10 mouse cellular contexts compared by ENCODE assay signal in the genomic region with DNA sequence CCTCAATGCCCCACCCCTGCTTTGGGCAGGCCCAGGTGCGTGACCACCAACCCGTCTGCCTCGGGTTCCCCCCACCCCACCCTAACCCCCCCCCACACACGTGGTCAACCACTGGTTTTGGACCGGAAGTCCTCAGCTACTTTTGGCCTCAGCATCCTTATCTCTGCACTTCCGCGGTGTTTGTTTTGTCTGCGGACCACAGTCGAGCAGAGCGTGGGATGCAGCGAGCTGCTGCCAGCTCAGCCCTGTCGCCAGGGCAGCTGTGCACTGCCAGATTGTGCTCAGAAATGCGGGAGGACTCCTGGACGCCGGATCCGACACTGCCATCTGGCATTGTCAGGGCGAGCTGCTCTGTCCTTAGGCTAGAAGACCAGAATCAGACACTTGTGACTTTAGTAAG. TPM values are rescaled to one million over a fixed set of nuclear protein-coding genes. Genes with fewer than 3 reads are reported as not detected.
A peak's percentile ranks its signal among the peaks of the same experiment; 100 is the strongest.
DNase-seq lines count a peak whose midpoint lies in the region; ATAC-seq and TF ChIP-seq lines count a peak whose summit lies in the region.
"Had no signal": no experiment of that assay in that cellular context is flagged by ENCODE, and none has a peak within 500 bp of the region (broad histone marks: within the 10 kb centered on the region; RNA-seq: fewer than 3 reads in every experiment).

No protein-coding gene starts in this region.

- H3K27ac ChIP-seq in kidney, embryonic 15.5 days: no peak overlapping the region
- H3K27ac ChIP-seq: liver, embryonic 14.5 days had no signal

- ATAC-seq in frontal cortex, adult (ENCODE audit: low TSS enrichment): peak; percentile 81
- peak; percentile 30; the same call in 1 of the 2 replicates for ATAC-seq in megakaryocyte, adult 5-6 weeks (ENCODE audit: poor library complexity, severe bottlenecking)
- no peak for ATAC-seq in kidney, embryonic 15.5 days (replicated peaks; ENCODE audit: low FRiP score)

- no peak overlapping the region for H3K9ac ChIP-seq in kidney, embryonic 15.5 days
- H3K9ac ChIP-seq: liver, embryonic 14.5 days had no signal

- no peak overlapping the region for H3K4me2 ChIP-seq in kidney, embryonic 15.5 days

- no peak for TF ChIP-seq CTCF in E14TG2a.4 (conservative IDR thresholded peaks at IDR 0.05; ENCODE audit: low read length)

- 45% methylated on average over 17 of the region's 17 CpGs for WGBS in kidney, embryonic 15.5 days

- DNase-seq in frontal cortex, postnatal 10 days (ENCODE audit: low spot score in 2 of 2): no peak
- DNase-seq in heart, postnatal 14 days: peak; percentile 50 to 62
- no peak for DNase-seq in frontal cortex, postnatal 14 days (ENCODE audit: low spot score in 2 of 2)
- no peak for DNase-seq in adrenal gland, postnatal 36 days

- H3K36me3 ChIP-seq in E14TG2a.4 (ENCODE audit: insufficient read depth, low read length): no peaks in the 10 kb centered on the region
- no peaks in the 10 kb centered on the region for H3K36me3 ChIP-seq in kidney, embryonic 15.5 days

- intact Hi-C loops in heart, postnatal 14 days (cut with DNase I): no loop called here

- H3K27me3 ChIP-seq in E14TG2a.4 (ENCODE audit: insufficient read depth, low read length): 0 out of 2 replicates have a peak, but pooled peaks cover 2% of the 10 kb centered on the region
- H3K27me3 ChIP-seq in kidney, embryonic 15.5 days: no peaks in the 10 kb centered on the region

- H3K4me3 ChIP-seq in E14TG2a.4 (replicated peaks; ENCODE audit: low read length): peak overlapping the region; percentile 52
- H3K4me3 ChIP-seq in kidney, embryonic 15.5 days (replicated peaks): no peak overlapping the region

- H3K4me1 ChIP-seq in E14TG2a.4 (replicated peaks; ENCODE audit: low read depth, low read length): peaks cover 49% of the 10 kb centered on the region
- 0 out of 2 replicates have a peak, but pooled peaks cover 6% of the 10 kb centered on the region for H3K4me1 ChIP-seq in kidney, embryonic 15.5 days

- no peaks in the 10 kb centered on the region for H3K9me3 ChIP-seq in E14TG2a.4 (ENCODE audit: low read length)
- H3K9me3 ChIP-seq in kidney, embryonic 15.5 days (replicated peaks): no peaks in the 10 kb centered on the region

RNA-seq across cellular contexts. Expression of gene Cyb561, which starts 6.2 kb away (rescaled TPM):
- total RNA-seq in heart, postnatal 14 days (2021): 10 to 100 TPM; 14.2 to 14.8 TPM
- total RNA-seq in megakaryocyte, adult 5-6 weeks (2015): 0.30 TPM in 1 of 2 replicates, not detected in the other
- 0.37 TPM in 1 of 2 replicates, not detected in the other for total RNA-seq in megakaryocyte, adult 5-6 weeks (2017)
- polyA plus RNA-seq in kidney, embryonic 15.5 days (2015; fragmentation: Nextera tagmentation; extraction: Ambion mirVana): 28.9 and 39.8 TPM in 2 replicates
- total RNA-seq in adrenal gland, postnatal 36 days (2021): 100 to 1,000 TPM; 134 to 165 TPM

RNA-seq across cellular contexts. Expression of gene Ace, which starts 8.4 kb away (rescaled TPM):
- 10 to 100 TPM; 28.7 to 31.6 TPM for total RNA-seq in heart, postnatal 14 days (2021)
- 7.3 and 9.0 TPM in 2 replicates for total RNA-seq in megakaryocyte, adult 5-6 weeks (2015)
- 3.2 and 6.9 TPM in 2 replicates for total RNA-seq in megakaryocyte, adult 5-6 weeks (2017)
- polyA plus RNA-seq in kidney, embryonic 15.5 days (2015; fragmentation: Nextera tagmentation; extraction: Ambion mirVana): 9.8 and 11.1 TPM in 2 replicates
- 10 to 100 TPM in 1 of 2 experiments, 1 to 10 TPM in 1; 8.0 to 15.5 TPM for total RNA-seq in adrenal gland, postnatal 36 days (2021)

RNA-seq across cellular contexts. Expression of gene Ace3, which starts 35.1 kb away (rescaled TPM):
- total RNA-seq in heart, postnatal 14 days (2021): not detected
- not detected in 2 replicates for total RNA-seq in megakaryocyte, adult 5-6 weeks (2015)
- not detected in 2 replicates for total RNA-seq in megakaryocyte, adult 5-6 weeks (2017)
- not detected in 2 replicates for polyA plus RNA-seq in kidney, embryonic 15.5 days (2015; fragmentation: Nextera tagmentation; extraction: Ambion mirVana)
- total RNA-seq in adrenal gland, postnatal 36 days (2021): not detected
- polyA plus RNA-seq: liver, embryonic 14.5 days; stomach, embryonic 16.5 days had no signal

RNA-seq across cellular contexts. Expression of gene Kcnh6, which starts 48.6 kb away (rescaled TPM):
- under 1 TPM; 0.07 to 0.14 TPM for total RNA-seq in heart, postnatal 14 days (2021)
- total RNA-seq in megakaryocyte, adult 5-6 weeks (2015): 0.07 TPM in 1 of 2 replicates, not detected in the other
- not detected in 2 replicates for total RNA-seq in megakaryocyte, adult 5-6 weeks (2017)
- polyA plus RNA-seq in kidney, embryonic 15.5 days (2015; fragmentation: Nextera tagmentation; extraction: Ambion mirVana): 0.26 and 0.39 TPM in 2 replicates
- total RNA-seq in adrenal gland, postnatal 36 days (2021): under 1 TPM in 1 of 2 experiments, not detected in 1; 0.13 TPM

Comparison
In these comparisons a context has a peak if more than half of its experiments do, and no peak if none do; other contexts are left out.
1. DNase-seq: peak in heart, postnatal 14 days (2 of 2); none in frontal cortex, postnatal 10 days (0 of 2), frontal cortex, postnatal 14 days (0 of 2) and adrenal gland, postnatal 36 days (0 of 2).
2. RNA of gene Cyb561, which starts 6.2 kb away (total RNA-seq): 134 to 165 TPM in adrenal gland, postnatal 36 days and 14.2 to 14.8 TPM in heart, postnatal 14 days; 0.30 to 0.37 TPM in megakaryocyte, adult 5-6 weeks; every median in the first group is over 10 times any median in the second.